Mouse (Mus musculus) adrenal gland, adult 2 months (tissue): Measurements from ENCODE around the gene Ell2. TPM values are rescaled to one million over a fixed set of nuclear protein-coding genes. Genes with fewer than 3 reads are reported as not detected.

Experiments
- DNase-seq: peaks from one replicate; pipeline ENCODE4 v3.0.0; 2021
- polyA plus RNA-seq: library from polyadenylated mRNA; depleted of rRNA; stranded (reverse); fragments of >200 nt; gene quantifications from 2 replicates; pipeline ENCODE4 v1.2.3, GENCODE M21; 2012; rRNA removed
- total RNA-seq, 2 experiments: library from RNA; stranded (reverse); gene quantifications; 2 replicates each; pipeline ENCODE4 v1.2.3; 2021

The Ell2 gene
- total and polyA plus RNA-seq, 3 experiments, result 2.2 to 165 (median 49.6) TPM

- no peak for DNase-seq
These were observed 110.6 kb downstream of the Ell2 start for GRCm38 (mm10) chr13:75817183-75817582.

DNA sequence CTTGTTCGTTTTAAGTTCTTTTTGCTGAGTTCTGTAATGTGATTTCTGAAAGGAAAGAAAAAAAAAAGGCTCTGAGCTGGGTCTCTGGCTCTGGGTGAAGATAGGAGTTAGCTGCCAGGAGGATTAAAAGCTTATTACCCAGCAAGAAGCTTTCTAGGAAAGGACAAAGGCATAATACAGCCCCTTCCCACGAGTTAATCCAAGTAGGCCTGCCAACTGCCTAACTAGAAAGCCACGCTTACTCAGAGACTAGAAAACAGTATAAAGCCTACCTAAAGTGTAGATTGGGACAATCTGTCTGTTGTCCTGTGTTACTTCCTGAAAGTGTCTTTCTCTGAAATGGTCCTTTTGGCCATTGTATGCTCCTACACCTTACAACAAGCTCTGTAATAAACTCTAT lies 111.9 kb downstream of the Ell2 start:
- DNase-seq, result no peak

DNA sequence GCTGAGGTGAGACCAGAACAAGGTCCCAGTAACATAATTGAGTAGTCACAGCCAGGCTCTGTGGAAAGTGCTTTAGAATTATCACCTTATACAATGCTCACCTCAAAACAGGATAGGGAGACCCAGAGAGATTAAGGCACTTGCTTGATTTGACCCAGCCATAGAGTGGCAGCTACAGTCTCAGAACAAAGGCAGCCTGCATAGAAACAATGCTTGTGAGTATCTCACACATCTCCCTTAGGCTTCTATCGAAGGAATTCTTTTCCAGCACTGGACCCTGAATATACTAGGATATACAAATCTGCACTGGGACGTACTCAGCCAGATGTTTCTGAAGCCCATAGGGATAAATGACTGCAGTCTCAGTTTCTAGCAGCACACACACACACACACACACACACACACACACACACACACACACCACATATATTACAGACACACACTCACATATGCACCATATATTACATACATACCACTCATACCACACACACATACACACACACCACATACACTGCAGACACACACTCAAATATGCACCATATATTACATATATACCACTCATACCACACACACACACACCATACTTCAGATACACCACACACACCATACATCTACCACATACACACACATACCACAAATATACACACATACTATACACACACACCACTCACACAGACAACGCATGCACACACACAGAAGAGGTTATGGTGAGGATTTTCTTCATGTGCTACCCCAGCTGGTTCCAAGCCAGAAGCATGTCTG lies 112.6 kb downstream of the Ell2 start:
- no peak for DNase-seq

GRCm38 (mm10) chr13:75819898-75820297 lies 113.3 kb downstream of the Ell2 start:
- no peak for DNase-seq

Other genes starting within 250 kb of the Ell2 start
- 10 to 100 TPM; 25.9 to 30.0 TPM for gene Glrx, start 133.1 kb downstream of the Ell2 start, total RNA-seq
- 6.3 and 7.6 TPM in 2 replicates for gene Glrx, start 133.1 kb downstream of the Ell2 start, polyA plus RNA-seq
- gene Rhobtb3, start 237.2 kb downstream of the Ell2 start, total RNA-seq, result 10 to 100 TPM in 1 of 2 experiments, 1 to 10 TPM in 1; 3.6 to 11.8 TPM
- gene Rhobtb3, start 237.2 kb downstream of the Ell2 start, polyA plus RNA-seq, result 5.8 and 8.8 TPM in 2 replicates